Mouse (Mus musculus): ENCODE measurements around the gene Calu.
"Not testable (repeated sequence)": the region's sequence is repeated elsewhere in the genome, so short reads cannot be mapped to it uniquely, and the experiment has no call there.

Calu gene

DNA sequence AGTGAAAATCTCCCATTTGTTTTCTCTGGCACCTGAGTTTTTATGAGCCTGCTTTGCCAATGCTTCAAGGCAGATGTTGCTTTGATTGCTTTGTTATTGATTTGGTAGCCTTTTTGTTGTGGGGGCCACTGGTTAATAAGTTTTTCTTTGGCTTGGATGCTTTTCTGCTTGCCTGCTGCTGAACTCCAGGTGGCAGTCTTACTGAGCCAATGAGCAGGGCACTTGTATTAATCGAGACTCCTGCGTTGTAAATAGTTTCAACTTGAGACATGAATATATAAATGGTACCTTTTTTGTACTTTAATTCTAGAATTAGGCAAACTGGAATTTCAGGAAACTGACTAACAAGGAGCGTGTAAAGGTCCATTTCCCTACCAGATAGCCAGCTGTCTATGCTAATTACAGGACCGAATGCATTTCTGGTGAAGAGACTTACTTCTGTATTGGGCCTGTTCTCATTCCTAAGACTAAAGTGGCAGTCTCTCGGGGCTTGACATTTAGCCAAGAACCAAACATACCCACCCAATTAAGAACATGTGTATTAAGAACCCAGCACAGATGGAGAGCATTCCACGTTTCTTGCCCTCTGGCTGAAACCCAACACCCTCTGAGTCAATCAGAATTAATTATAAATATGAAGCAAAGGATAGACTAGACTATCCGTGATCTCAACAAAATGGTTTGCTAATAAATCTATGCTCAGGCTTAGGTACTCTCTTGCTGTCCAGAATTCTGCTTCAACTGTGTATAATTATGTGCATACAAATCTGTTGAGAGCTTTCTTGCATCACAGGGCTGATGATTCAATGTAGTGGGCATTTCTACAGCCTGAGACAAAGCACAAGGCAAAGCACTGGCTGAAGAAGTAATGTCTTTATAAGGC is 14.6 kb downstream of the Calu start:
- no peak for DNase-seq (ENCODE audit: low read depth, low spot score)

DNA sequence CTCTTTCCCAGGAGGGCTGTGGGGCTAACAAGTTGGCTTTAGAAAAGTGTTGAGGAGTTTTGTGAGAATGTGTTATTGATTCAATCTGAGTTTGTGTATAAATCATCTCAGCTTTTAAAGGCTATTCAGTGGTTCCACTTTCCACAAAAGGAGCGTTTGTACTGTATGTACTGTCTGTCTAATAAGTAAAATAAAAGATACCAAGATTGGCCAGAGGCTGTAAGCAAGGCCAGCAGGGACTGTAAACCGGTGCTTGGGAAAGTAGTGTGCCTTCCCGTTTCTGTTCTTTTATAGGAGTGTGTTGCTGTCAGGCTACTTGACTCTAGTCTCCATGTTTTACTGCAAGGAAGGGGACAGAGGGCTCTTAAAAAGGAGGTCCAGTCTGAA is 15.3 kb downstream of the Calu start:
- no peak for DNase-seq (ENCODE audit: low read depth, low spot score)

DNA sequence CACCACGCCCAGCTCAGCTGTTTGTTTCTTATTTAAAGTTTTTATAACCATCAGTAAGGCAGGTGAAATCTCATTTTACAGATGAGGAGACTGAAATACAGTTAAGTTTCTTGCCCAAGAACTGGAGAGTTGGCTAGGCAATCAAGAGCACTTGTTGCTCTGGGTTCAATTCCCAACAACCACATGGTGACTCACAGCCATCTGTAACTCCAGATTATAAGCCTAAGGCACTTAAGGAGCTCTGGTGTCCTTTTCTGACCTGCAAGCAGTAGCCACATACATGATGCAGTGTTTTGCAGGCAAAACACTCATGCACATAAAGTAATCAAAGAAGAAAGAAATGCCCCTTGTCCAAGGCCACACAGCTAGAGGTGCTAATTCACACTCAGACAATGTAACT is 17.4 kb downstream of the Calu start:
- no peak for DNase-seq (ENCODE audit: low read depth, low spot score)

DNA sequence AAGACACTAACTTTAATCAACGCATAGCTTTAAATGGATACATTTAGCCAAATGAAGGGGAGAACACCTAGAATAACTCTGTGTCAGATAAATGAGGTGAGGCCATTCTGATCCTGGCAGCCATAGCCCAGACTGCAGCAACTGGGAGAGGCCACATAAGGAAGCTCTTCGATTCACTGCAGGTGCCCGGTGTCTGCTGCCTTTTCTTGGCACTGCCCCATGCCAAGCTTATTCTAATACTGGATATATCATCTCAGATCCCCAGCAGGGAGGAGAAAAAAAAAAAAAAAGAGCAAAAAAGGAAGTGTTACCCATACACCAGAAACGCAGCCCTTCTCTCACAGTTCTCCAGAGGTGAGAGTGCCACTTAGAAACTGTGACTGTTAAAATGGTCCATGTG is 29.5 kb downstream of the Calu start:
- DNase-seq (ENCODE audit: low read depth, low spot score), result no peak

DNA sequence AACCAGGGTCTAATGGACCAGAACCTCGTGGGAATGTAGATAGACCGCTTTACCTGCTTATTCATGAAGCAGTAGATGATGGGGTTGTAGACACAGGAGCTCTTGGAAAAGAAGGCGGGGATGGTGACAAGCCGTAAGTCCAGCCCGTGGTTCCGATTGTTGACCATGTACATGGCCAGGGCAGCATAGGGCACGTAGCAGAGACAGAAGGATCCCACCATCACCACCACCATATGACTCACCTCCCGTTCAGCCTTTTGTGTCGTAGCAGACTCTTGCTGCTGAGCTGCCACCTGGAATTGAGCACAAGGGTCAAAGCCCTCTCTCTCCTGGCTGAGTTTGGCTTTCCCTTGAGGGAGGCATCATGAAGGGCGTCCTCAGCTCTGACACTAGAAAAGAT is 30.8 kb downstream of the Calu start:
- DNase-seq (ENCODE audit: low read depth, low spot score), result no peak

DNA sequence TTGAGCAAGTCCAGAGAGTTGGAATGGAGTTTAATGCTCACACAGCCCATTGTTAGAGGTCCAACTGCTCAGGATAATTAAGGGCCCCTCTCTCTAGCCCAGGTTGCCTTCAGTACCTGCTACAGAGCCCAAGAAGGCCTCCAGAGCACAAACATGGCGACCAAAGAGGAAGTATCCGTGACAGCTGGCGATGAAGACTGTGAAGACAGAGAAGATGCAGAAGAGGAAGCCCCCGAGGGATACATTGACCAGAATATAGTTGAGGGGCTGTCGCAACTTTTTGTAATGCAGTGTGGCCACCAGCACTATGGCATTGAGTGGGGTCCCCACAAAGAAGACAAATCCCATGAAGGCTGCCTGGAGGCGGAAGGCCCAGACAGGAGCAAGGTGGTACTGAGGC is 32.1 kb downstream of the Calu start:
- no peak for DNase-seq (ENCODE audit: low read depth, low spot score)

DNA sequence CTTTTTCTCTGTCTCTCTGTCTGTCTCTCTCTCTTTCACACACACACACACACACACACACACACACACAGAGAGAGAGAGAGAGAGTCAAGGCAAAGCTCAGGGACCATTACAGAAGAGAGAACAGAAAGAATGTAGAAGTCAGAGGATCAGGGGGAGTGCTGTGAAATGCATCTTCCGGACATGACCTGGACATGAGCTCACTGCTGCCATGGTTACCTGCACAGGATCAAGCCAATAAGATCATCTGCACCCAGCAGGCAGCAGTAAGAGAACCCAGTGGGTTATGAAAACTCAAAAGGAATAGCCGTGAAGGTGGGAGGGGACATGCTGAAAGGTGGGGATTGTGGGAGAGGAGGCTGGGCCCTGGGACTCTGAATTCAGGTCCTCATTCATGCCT is 34.6 kb downstream of the Calu start:
- DNase-seq (ENCODE audit: low read depth, low spot score), result peak; percentile 21

DNA sequence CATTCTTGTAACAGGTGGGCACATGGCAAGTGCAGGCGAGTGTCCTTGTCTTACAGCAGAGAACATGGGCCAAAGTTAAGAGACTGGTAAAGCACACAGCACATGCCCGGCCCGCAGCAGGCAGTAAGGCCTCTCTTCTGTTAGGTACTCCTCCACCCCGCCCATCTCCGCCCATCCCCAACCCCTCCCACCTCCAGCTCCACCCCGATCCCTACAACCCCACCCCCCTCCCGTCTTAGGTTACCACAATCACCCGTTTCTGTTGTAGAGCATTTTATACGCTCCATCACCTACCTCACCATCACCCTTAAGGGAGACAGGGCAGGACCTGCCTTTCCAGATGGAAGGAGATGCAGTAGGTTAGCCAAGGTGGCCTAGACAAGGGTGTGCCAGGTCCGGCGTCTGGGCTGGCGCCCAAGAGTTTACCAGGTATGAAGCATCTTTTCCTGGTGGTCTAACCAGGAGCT is 40.2 kb downstream of the Calu start, which contains the start of gene Opn1sw:
Gene Opn1sw (minus strand): TSS at position 417 of the 467 bp plus-strand sequence.
- peak; percentile 57 for DNase-seq (ENCODE audit: low read depth, low spot score)

- peak; percentile 60 for DNase-seq (ENCODE audit: low read depth, low spot score)
Observed at GRCm38 (mm10) chr6:29388606-29389080, 40.8 kb downstream of the Calu start.

GRCm38 (mm10) chr6:29389425-29389824 is 41.6 kb downstream of the Calu start:
- DNase-seq (ENCODE audit: low read depth, low spot score), result no peak

GRCm38 (mm10) chr6:29390500-29390899 is 42.6 kb downstream of the Calu start:
- DNase-seq (ENCODE audit: low read depth, low spot score), result not testable (repeated sequence)

DNA sequence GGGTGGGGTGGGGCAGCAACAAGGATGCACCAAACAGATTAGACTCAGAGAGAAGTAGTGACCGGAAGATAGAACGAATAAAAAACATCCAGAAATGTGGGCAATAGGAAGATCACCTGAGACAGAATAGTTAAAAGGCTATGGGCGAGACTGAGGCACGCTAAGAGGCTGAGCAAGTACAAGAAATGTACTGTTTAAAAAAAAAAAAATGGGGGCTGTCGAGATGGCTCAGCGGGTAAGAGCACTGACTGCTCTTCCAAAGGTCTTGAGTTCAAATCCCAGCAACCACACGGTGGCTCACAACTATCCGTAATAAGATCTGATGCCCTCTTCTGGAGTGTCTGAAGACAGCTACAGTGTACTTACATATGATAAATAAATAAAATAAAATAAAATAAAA is 43.4 kb downstream of the Calu start:
- not testable (repeated sequence) for DNase-seq (ENCODE audit: low read depth, low spot score)

DNA sequence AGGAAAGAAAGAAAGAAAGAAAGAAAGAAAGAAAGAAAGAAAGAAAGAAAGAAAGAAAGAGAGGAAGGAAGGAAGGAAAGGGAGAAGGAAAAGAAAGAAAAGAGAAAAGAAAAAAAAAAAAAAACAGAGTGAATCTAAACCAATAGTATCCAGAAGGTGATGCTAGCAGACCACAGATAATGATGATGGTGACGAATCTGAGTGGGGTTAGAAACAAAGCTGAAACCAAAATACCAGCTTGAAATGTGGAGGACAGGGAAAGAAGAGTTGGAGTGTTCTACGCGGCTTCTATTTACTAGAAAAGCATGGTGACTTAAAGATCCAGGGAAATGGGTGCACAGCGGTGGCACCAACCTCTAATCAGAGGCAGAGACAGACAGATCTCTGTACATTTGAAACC is 43.9 kb downstream of the Calu start:
- DNase-seq (ENCODE audit: low read depth, low spot score), result no peak

DNA sequence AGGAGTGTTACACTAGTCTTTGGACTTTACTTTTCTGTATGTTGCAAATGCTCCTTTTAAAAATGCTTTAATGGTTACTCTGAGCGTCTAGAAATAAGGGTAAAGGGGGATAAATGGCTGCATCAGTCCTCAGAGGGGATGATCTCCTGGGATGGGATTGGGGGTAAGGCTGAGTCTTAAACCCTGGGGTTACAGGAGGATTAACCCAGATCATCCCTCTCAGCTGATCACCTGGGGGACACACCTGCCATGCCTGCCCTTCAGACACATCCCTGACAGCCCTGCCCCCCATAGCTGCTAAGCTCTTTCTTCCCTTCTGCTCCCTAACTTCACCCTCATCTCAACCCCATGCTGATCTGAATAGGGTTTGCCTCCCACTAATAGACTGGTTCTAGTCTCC is 46.4 kb downstream of the Calu start:
- no peak for DNase-seq (ENCODE audit: low read depth, low spot score)

DNA sequence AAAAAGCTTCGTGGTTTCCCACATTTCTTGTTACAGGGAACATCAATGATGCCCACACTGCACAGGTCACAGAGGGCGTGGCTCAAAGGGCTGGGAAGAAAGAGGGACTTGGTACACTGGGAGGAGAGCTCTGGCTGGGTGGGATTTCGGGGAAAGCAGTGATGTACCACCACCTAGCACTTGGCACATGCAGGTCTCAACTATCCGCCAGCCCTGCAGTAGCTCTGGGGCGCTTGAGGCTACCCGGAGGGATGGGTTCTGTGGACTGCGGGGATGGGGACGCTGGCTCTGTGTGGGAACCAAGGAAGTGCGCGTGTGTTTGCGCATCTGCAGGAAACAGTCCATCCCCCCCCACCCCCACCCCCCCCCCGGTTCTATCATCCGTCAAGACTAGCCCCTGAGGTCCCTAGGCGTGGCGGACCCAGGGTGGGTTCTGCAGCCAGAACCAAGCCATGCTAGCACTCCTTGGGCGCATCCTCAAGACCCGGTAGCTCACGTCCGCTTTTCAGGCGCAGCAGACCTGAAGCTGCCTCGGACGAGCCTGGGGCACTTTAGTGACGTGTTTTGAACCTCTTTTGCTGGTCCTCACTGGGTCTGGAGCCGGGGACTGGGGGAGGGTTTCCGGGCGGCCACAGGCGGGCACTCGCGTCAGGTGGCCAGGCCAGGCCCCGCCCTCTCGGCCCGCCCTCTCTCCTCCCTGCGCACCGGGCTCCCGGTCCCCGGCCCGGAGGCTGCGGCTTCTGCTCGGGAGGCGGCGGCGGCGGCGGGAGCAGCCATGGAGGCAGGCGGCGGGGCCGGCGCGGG is 48.2 kb downstream of the Calu start, which contains the start of gene Ccdc136:
Gene Ccdc136 (plus strand): TSS at position 400 of the 804 bp plus-strand sequence.
- peak; percentile 60 for DNase-seq (ENCODE audit: low read depth, low spot score)

GRCm38 (mm10) chr6:29396714-29397540 is 49.1 kb downstream of the Calu start:
- peak; percentile 20 for DNase-seq (ENCODE audit: low read depth, low spot score)

DNA sequence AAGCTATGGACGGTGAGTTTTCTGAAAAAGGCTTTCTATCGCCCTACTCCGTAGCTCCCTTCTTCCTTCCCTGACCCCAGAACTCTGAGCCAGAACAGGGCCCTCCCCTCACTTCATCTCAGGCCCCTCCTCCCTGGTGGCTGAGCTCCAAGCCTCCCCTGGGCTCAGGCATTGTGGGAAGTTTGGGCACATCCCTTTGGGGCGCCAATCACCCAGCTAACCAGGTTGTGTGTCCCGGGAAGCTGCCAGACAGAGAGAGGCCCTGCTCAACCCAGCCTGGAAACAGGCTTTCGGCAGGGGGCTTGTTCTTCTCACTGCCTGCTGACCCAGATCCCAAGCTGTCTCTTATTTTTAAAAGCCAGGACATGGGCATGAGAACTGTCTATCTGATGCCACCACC is 49.7 kb downstream of the Calu start:
- no peak for DNase-seq (ENCODE audit: low read depth, low spot score)

GRCm38 (mm10) chr6:29399851-29400250 is 52.0 kb downstream of the Calu start:
- peak; percentile 52 for DNase-seq (ENCODE audit: low read depth, low spot score)

GRCm38 (mm10) chr6:29402693-29403342 is 54.9 kb downstream of the Calu start:
- peak; percentile 82 for DNase-seq (ENCODE audit: low read depth, low spot score)

- no peak for DNase-seq (ENCODE audit: low read depth, low spot score)
Observed at GRCm38 (mm10) chr6:29406412-29406811, 58.5 kb downstream of the Calu start.

DNA sequence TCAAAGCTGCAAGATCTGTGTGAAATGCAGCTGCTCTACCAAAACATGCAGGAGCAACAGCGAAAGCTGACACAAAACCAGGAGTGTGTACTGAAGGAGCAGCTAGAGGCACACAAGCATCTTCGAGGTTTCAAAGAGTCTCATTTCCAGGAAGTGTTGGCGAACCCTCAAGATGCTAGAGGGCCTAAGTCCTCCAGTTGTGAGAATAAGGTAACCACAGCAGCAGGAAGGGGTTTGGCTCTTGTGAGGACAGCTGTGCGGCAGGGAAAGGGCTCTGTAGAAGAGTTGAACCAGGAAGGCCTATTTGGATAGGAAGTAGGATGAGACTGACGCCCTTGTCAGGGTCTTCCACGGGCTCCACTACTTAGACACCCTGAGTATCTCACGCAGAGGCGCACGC is 67.6 kb downstream of the Calu start:
- DNase-seq (ENCODE audit: low read depth, low spot score), result no peak
